Mouse (Mus musculus) E14TG2a.4 (cell line): ENCODE data around the gene Catsperz.

Experiments used
- CTCF ChIP-seq: conservative IDR thresholded peaks from 2 replicates; pipeline ENCODE4 v1.5.1; 2014; ENCODE audit warnings: low read length
- NANOG ChIP-seq: IDR thresholded peaks from 2 replicates; pipeline ENCODE4 v1.6.1; 2014; ENCODE audit warnings: borderline replicate concordance, low read length, mixed read lengths
- POU5F1 ChIP-seq: IDR thresholded peaks from 2 replicates; pipeline ENCODE4 v1.6.1; 2014; ENCODE audit warnings: low read length, borderline replicate concordance

GRCm38 (mm10) chr19:6972247-6972917 is 47.2 kb upstream of the Catsperz start:
- TF ChIP-seq CTCF, result no peak
- TF ChIP-seq POU5F1, result no peak
- no peak for TF ChIP-seq NANOG
